Mouse (Mus musculus) forebrain, embryonic 15.5 days (tissue): Measurements from ENCODE around the gene Wipi2. TPM values are rescaled to one million over a fixed set of nuclear protein-coding genes. Genes with fewer than 3 reads are reported as not detected.

Experiments used
- ATAC-seq: fragments of 200-750 bp; cut with Nextera tagmentation; replicated peaks from 2 replicates; pipeline ENCODE4 v1.8.0; 2017; ENCODE audit warnings: mild to moderate bottlenecking, moderate TSS enrichment, moderate library complexity
- H3K27ac ChIP-seq: fragments of 300-500 bp; sonication (generic); replicated peaks from 2 replicates; pipeline ENCODE4 v1.5.1; 2015; ENCODE audit warnings: mild to moderate bottlenecking, inconsistent platforms
- H3K27me3 ChIP-seq: fragments of 300-500 bp; sonication (generic); 2 replicates; pipeline ENCODE4 v1.6.1; 2015; ENCODE audit warnings: inconsistent platforms
- H3K36me3 ChIP-seq: fragments of 300-500 bp; sonication (generic); 2 replicates; pipeline ENCODE4 v1.6.1; 2015; ENCODE audit warnings: mild to moderate bottlenecking, inconsistent platforms
- H3K4me1 ChIP-seq: fragments of 300-500 bp; sonication (generic); 2 replicates; pipeline ENCODE4 v1.6.1; 2015; ENCODE audit warnings: inconsistent platforms
- H3K4me2 ChIP-seq: fragments of 300-500 bp; sonication (generic); replicated peaks from 2 replicates; pipeline ENCODE4 v1.6.1; 2015; ENCODE audit warnings: mild to moderate bottlenecking, inconsistent platforms
- H3K4me3 ChIP-seq: fragments of 300-500 bp; sonication (generic); 2 replicates; pipeline ENCODE4 v1.5.1; 2015; ENCODE audit warnings: mild to moderate bottlenecking, inconsistent platforms
- H3K9ac ChIP-seq: fragments of 300-500 bp; sonication (generic); replicated peaks from 2 replicates; pipeline ENCODE4 v1.6.1; 2015; ENCODE audit warnings: mild to moderate bottlenecking, inconsistent platforms
- H3K9me3 ChIP-seq: fragments of 300-500 bp; sonication (generic); 2 replicates; pipeline ENCODE4 v1.6.1; 2016; ENCODE audit warnings: inconsistent platforms
- WGBS: fragments of 180-500 bp; shearing (Covaris S2); methylation state at CpG from one replicate; pipeline ENCODE4 v1.1.7; 2015; ENCODE audit warnings: mixed read lengths; 5-methylcytosine and 5-hydroxymethylcytosine counted together
- polyA plus RNA-seq: library from polyadenylated mRNA; unstranded; fragments of >200 nt; fragmentation: Nextera tagmentation; extraction: Ambion mirVana; gene quantifications from 2 replicates; pipeline ENCODE4 v1.2.1, GENCODE M21; 2015

The Wipi2 gene
- polyA plus RNA-seq, 1 experiment from 2014 or later = 48.8 TPM

GRCm38 (mm10) chr5:142608989-142609325 is 18.5 kb upstream of the Wipi2 start:
- H3K36me3 ChIP-seq = no peaks in the 10 kb centered on the region
- H3K4me3 ChIP-seq = peak overlapping the region; percentile 70
- H3K27ac ChIP-seq = peak overlapping the region; percentile 83
- H3K4me2 ChIP-seq = peak overlapping the region; percentile 71
- H3K27me3 ChIP-seq = no peaks in the 10 kb centered on the region
- no peak for ATAC-seq
- peaks cover 32% of the 10 kb centered on the region for H3K4me1 ChIP-seq
- peak overlapping the region; percentile 86 for H3K9ac ChIP-seq
- 4% methylated on average over 4 of the region's 4 CpGs for WGBS
- no peaks in the 10 kb centered on the region for H3K9me3 ChIP-seq

GRCm38 (mm10) chr5:142610362-142610761 is 17.1 kb upstream of the Wipi2 start:
- no peak overlapping the region for H3K4me2 ChIP-seq
- no peaks in the 10 kb centered on the region for H3K27me3 ChIP-seq
- peaks cover 29% of the 10 kb centered on the region for H3K4me1 ChIP-seq
- H3K9me3 ChIP-seq = no peaks in the 10 kb centered on the region
- no peak overlapping the region for H3K9ac ChIP-seq
- no peak overlapping the region for H3K4me3 ChIP-seq
- H3K36me3 ChIP-seq = no peaks in the 10 kb centered on the region
- WGBS = 92% methylated on average over 4 of the region's 4 CpGs
- no peak overlapping the region for H3K27ac ChIP-seq
- no peak for ATAC-seq

GRCm38 (mm10) chr5:142614513-142614912 is 13.0 kb upstream of the Wipi2 start:
- no peak for ATAC-seq
- Histone ChIP-seq H3K4me1 (no peaks in the 10 kb centered on the region), H3K27me3 (no peaks in the 10 kb centered on the region), H3K9ac (no peak overlapping the region), H3K9me3 (no peaks in the 10 kb centered on the region), H3K4me3 (no peak overlapping the region), H3K36me3 (no peaks in the 10 kb centered on the region), H3K27ac (no peak overlapping the region), H3K4me2 (no peak overlapping the region)
- WGBS = 83% methylated on average over 3 of the region's 3 CpGs

- H3K27ac ChIP-seq = no peak overlapping the region
- no peak for ATAC-seq
- no peak overlapping the region for H3K4me2 ChIP-seq
- H3K9ac ChIP-seq = no peak overlapping the region
- no peaks in the 10 kb centered on the region for H3K36me3 ChIP-seq
- WGBS = 81% methylated on average over 4 of the region's 4 CpGs
- H3K4me1 ChIP-seq = no peaks in the 10 kb centered on the region
- no peak overlapping the region for H3K4me3 ChIP-seq
- no peaks in the 10 kb centered on the region for H3K9me3 ChIP-seq
- H3K27me3 ChIP-seq = no peaks in the 10 kb centered on the region
Measured at GRCm38 (mm10) chr5:142615638-142616037, 11.9 kb upstream of the Wipi2 start.

- no peak overlapping the region for H3K9ac ChIP-seq
- ATAC-seq = no peak
- no peak overlapping the region for H3K4me2 ChIP-seq
- 78% methylated on average over 6 of the region's 6 CpGs for WGBS
- no peaks in the 10 kb centered on the region for H3K9me3 ChIP-seq
- no peaks in the 10 kb centered on the region for H3K27me3 ChIP-seq
- H3K4me1 ChIP-seq = no peaks in the 10 kb centered on the region
- no peak overlapping the region for H3K4me3 ChIP-seq
- H3K27ac ChIP-seq = no peak overlapping the region
- H3K36me3 ChIP-seq = no peaks in the 10 kb centered on the region
Measured at GRCm38 (mm10) chr5:142616326-142616725, 11.2 kb upstream of the Wipi2 start.

GRCm38 (mm10) chr5:142619866-142620265 is 7.6 kb upstream of the Wipi2 start:
- Histone ChIP-seq H3K36me3 (no peaks in the 10 kb centered on the region), H3K27me3 (no peaks in the 10 kb centered on the region), H3K9me3 (no peaks in the 10 kb centered on the region), H3K4me3 (no peak overlapping the region), H3K4me1 (no peaks in the 10 kb centered on the region), H3K9ac (no peak overlapping the region), H3K4me2 (no peak overlapping the region), H3K27ac (no peak overlapping the region)
- WGBS = 20% methylated on average over 5 of the region's 5 CpGs
- peak; percentile 74 for ATAC-seq

- ATAC-seq = no peak
Measured at GRCm38 (mm10) chr5:142621421-142621820, 6.1 kb upstream of the Wipi2 start.

GRCm38 (mm10) chr5:142622134-142622533 is 5.4 kb upstream of the Wipi2 start:
- Histone ChIP-seq H3K36me3 (no peaks in the 10 kb centered on the region), H3K4me2 (no peak overlapping the region), H3K4me3 (no peak overlapping the region), H3K4me1 (no peaks in the 10 kb centered on the region), H3K9me3 (no peaks in the 10 kb centered on the region), H3K27me3 (no peaks in the 10 kb centered on the region), H3K9ac (no peak overlapping the region), H3K27ac (no peak overlapping the region)
- 75% methylated on average over 1 of the region's 1 CpGs for WGBS
- no peak for ATAC-seq

More at GRCm38 (mm10) chr5:142621421-142621820, 6.1 kb upstream of the Wipi2 start:
- no peak overlapping the region for H3K27ac ChIP-seq
- no peak overlapping the region for H3K9ac ChIP-seq
- H3K27me3 ChIP-seq = no peaks in the 10 kb centered on the region
- no peak overlapping the region for H3K4me2 ChIP-seq
- H3K9me3 ChIP-seq = no peaks in the 10 kb centered on the region
- no peaks in the 10 kb centered on the region for H3K4me1 ChIP-seq
- 83% methylated on average over 2 of the region's 2 CpGs for WGBS
- H3K4me3 ChIP-seq = no peak overlapping the region
- no peaks in the 10 kb centered on the region for H3K36me3 ChIP-seq

- Histone ChIP-seq H3K4me1 (no peaks in the 10 kb centered on the region), H3K27ac (no peak overlapping the region), H3K36me3 (no peaks in the 10 kb centered on the region), H3K9me3 (no peaks in the 10 kb centered on the region), H3K27me3 (no peaks in the 10 kb centered on the region), H3K4me2 (no peak overlapping the region), H3K9ac (no peak overlapping the region), H3K4me3 (no peak overlapping the region)
- ATAC-seq = no peak
- 91% methylated on average over 7 of the region's 7 CpGs for WGBS
Measured at GRCm38 (mm10) chr5:142623080-142623479, 4.4 kb upstream of the Wipi2 start.

- WGBS = 1% methylated on average over 69 of the region's 69 CpGs
- H3K27me3 ChIP-seq = no peaks in the 10 kb centered on the region
Measured at GRCm38 (mm10) chr5:142628726-142629662, 1.5 kb downstream of the Wipi2 start.

GRCm38 (mm10) chr5:142629663-142630025 is 2.1 kb downstream of the Wipi2 start:
- Histone ChIP-seq H3K4me3 (peak overlapping the region; percentile 84), H3K27ac (peak overlapping the region; percentile 78), H3K9me3 (no peaks in the 10 kb centered on the region), H3K4me1 (peaks cover 18% of the 10 kb centered on the region), H3K4me2 (peak overlapping the region; percentile 93), H3K9ac (peak overlapping the region; percentile 83), H3K36me3 (peaks cover 12% of the 10 kb centered on the region), H3K27me3 (no peaks in the 10 kb centered on the region)
- ATAC-seq = peak; percentile 66
- WGBS = under 1% methylated on average over 41 of the region's 41 CpGs

More at GRCm38 (mm10) chr5:142628726-142629662, 1.5 kb downstream of the Wipi2 start:
- peaks cover 9% of the 10 kb centered on the region for H3K36me3 ChIP-seq
- H3K9ac ChIP-seq = peak overlapping the region; percentile 83
- H3K4me2 ChIP-seq = peak overlapping the region; percentile 93
- H3K27ac ChIP-seq = peak overlapping the region; percentile 78
- H3K4me1 ChIP-seq = peaks cover 18% of the 10 kb centered on the region
- H3K4me3 ChIP-seq = peak overlapping the region; percentile 84
- H3K9me3 ChIP-seq = no peaks in the 10 kb centered on the region
- peak; percentile 98 for ATAC-seq

GRCm38 (mm10) chr5:142630224-142630623 is 2.7 kb downstream of the Wipi2 start:
- 6% methylated on average over 6 of the region's 6 CpGs for WGBS
- Histone ChIP-seq H3K9me3 (no peaks in the 10 kb centered on the region), H3K4me2 (peak overlapping the region; percentile 93), H3K27ac (0 out of 2 replicates have a peak overlapping the region, but pooled peaks have one; percentile 78), H3K4me3 (peak overlapping the region; percentile 84), H3K27me3 (no peaks in the 10 kb centered on the region), H3K36me3 (peaks cover 12% of the 10 kb centered on the region), H3K4me1 (peaks cover 18% of the 10 kb centered on the region), H3K9ac (peak overlapping the region; percentile 83)
- ATAC-seq = no peak
